Mouse (Mus musculus) adrenal gland, postnatal 36 days (tissue): ENCODE results near the gene Egfl8. TPM values are rescaled to one million over a fixed set of nuclear protein-coding genes. Genes with fewer than 3 reads are reported as not detected.
A peak's percentile ranks its signal among the peaks of the same experiment; 100 is the strongest.

ENCODE experiments used
- DNase-seq, 2 experiments: peaks; one replicate each; pipeline ENCODE4 v3.0.0; 2021; ENCODE audit warnings: mixed read lengths in 1 of 2
- total RNA-seq, 2 experiments: library from RNA; stranded (reverse); gene quantifications; 2 replicates each; pipeline ENCODE4 v1.2.3; 2021

The Egfl8 gene
- total RNA-seq, 2 experiments from 2014 or later, result 2.9 to 4.6 TPM

GRCm38 (mm10) chr17:34648141-34648890, 32.5 kb upstream of the Egfl8 start:
- no peak for DNase-seq

- DNase-seq, result peak; percentile 96 to 97
Measured at GRCm38 (mm10) chr17:34646906-34647787, 31.4 kb upstream of the Egfl8 start, which contains the start of gene Atf6b. Gene Atf6b, plus strand, starts transcription at chr17:34647146.

- no peak for DNase-seq
Measured at GRCm38 (mm10) chr17:34645831-34646511, 30.2 kb upstream of the Egfl8 start.

- DNase-seq, result peak in 1 of 2 experiments; percentile 0
Measured at GRCm38 (mm10) chr17:34645256-34645829, 29.6 kb upstream of the Egfl8 start.

- DNase-seq, result peak; percentile 93 to 95
Measured at GRCm38 (mm10) chr17:34644608-34645007, 28.8 kb upstream of the Egfl8 start, which contains the start of gene Fkbpl. Gene Fkbpl, plus strand, starts transcription at chr17:34644764.

DNA sequence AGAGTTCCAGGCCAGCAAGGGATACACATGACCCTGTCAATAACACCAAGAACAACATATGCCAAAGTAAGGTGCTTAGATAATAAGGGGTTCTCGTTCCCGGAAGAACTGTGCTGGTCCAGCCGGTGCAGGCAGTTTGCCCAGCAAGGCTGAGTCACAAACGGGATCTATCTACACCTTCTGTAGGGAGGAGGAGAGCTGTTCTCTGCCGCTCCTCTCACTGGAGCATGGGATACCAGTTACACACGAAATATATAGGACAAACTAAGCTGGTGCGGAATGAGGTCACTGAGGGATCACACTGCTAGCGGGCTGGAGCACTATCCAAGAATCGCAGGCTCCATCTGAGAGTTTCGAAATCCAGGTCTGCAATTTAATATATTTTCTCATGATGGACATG, 28.2 kb upstream of the Egfl8 start:
- peak in 1 of 2 experiments; percentile 40 for DNase-seq

DNA sequence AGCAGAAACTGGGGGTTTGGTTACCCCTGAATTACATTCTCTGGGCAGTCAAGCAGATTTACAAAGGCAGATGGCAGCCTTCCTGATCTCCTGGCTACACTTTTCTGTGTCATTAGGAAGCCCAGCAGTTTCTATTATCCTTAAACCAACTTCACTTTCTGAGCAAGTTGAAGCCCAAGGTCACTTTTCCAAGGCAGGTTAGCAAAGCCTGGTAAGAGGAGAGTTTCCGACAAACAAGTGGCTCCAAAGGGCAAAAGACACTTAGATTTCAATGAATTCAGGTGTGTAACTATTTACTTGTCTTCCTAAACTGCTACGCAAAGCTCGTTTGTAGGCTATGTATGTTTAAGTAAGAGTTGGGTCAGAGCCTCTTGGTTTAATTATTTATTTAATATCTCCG, 27.6 kb upstream of the Egfl8 start:
- no peak for DNase-seq

- no peak for DNase-seq
Measured at GRCm38 (mm10) chr17:34641945-34642344, 26.2 kb upstream of the Egfl8 start.

GRCm38 (mm10) chr17:34640778-34641601, 25.2 kb upstream of the Egfl8 start:
- DNase-seq, result peak in 1 of 2 experiments; percentile 1

- DNase-seq, result no peak
Measured at GRCm38 (mm10) chr17:34639461-34640255, 23.9 kb upstream of the Egfl8 start.

GRCm38 (mm10) chr17:34637459-34637858, 21.7 kb upstream of the Egfl8 start:
- no peak for DNase-seq

DNA sequence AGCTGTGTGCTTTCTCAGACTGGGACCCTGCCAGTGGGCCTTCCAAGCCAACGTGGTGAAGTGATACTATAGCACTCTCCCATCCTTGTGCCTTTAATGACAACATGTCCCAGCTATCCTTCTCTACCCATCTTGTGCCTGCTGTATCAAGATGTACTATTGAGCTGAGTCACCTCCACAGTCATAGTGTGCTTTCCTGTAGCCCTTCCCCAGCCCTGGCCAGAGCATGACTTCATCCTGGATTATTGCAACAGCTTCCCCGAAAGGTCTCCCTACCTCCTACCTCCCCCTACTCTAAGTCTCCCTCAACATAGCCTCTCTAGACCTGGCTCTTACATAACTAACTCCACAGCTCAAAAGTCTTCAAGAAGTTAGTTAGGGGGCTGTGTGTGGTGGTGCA, 19.9 kb upstream of the Egfl8 start:
- no peak for DNase-seq

- peak; percentile 76 to 86 for DNase-seq
Measured at GRCm38 (mm10) chr17:34632261-34632691, 16.5 kb upstream of the Egfl8 start.

DNA sequence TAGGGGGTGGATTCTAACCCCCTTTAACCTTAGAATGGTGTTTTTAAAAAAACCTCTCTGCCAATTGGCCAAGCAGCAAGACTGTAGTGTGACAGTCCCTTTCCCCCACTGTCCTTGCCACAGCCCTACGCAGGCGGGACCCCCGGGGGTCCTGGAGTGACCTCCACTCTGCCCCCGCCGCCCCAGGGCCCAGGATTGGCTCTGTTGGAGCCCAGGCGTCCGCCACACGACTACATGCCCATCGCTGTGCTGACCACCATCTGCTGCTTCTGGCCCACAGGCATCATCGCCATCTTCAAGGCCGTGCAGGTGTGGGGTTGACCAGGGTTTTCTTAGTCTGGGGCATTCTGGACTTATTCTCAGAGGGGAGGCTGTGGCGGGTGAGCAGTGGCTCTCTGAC, 15.9 kb upstream of the Egfl8 start:
- no peak for DNase-seq

DNA sequence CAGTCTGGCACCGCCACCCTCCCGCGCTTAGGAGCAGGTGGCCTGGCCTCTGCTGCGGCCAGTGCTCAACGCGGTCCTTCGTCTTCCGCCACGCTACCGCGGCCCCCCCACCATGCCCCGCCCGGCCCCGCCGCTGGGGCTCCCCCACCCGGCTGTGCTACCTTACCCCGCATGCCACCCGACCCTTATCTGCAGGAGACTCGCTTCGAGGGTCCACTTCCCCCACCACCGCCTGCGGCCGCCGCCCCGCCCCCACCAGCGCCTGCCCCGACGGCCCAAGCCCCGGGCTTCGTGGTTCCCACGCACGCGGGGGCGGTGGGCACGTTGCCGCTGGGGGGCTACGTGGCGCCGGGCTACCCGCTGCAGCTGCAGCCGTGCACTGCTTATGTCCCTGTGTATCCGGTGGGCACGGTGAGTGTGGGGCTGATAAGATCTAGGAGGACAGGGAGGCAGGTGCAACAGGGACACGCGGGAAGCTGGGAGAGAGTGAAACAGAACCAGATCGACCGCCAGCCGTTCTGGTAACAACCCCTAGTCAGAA, 15.1 kb upstream of the Egfl8 start:
- DNase-seq, result no peak

DNA sequence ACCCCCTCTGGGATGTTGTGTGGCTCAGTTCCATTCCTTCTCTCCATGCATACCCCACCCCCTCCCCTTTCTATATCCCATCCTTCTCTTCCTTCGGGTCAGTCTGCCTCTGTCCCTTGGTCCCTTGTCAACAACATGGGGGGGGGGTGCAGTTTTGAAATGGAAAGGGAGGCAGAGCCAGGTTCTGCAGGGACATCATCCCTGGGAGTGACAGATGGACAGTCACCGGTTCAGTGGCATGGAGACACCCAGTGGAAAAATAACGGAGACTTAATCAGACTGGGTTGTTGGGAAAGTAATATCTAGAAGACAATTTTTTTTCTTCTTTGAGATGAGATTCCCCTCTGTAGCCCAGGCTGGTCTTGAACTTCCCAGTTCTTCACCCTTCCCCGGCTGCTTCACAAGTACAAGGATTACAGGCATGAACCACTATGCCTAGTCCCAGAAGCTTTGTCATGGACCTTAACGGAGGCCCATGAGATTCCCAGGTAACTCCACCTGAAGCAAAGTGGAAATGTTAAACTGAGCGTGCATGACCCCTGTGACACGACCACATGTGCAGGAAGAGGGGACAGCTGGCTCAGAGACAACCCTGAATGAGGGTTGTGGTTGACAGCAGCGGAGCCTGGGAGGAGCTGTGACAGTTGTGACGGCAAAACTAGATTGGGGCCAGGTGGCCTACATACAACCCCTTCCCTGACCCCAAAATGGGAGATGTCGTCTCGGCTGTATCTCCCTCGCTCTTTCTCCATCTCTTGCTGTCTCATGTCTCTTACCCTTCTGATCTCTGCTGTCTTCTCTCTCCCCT, 14.2 kb upstream of the Egfl8 start:
- DNase-seq, result no peak

DNA sequence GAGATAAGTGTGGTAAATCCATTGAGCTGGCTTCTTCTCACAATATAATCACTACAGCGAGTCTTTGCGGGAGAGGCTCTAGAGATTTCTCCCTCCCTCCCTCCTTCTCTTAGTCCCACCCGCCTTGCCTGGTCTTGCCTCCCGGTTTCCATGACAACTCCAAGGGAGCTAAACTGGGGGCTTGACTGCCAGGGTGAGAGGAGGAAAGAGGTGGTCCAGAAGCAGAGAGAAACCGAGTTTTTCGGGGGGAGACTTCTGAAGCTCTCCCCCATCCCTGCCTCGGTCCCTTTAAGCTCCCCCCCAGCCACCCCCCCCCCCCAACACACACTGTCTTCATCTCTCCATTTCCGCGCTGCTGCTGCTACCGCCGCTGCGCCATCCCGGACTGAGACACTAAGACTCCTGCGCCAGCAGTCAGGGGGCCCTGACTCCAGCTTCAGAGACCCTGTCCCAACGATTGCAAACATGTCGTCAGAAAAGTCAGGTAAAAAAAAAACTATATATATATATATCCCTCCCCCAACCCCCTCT, 13.5 kb upstream of the Egfl8 start, which contains the start of gene Prrt1:
Gene Prrt1, plus strand, starts transcription at position 313 of the 531 bp plus-strand sequence.
- no peak for DNase-seq

- no peak for DNase-seq
Measured at GRCm38 (mm10) chr17:34628644-34628967, 12.8 kb upstream of the Egfl8 start.
